Mouse (Mus musculus) gastrocnemius, postnatal 10 days (tissue): ENCODE measurements at regions not wholly inside any gene's neighbourhood (a gene's known extent, or its start where the extent isn't known, plus 50 kb on each side); places are given as distances from the start of the nearest gene placed in this dataset.
A peak's percentile ranks its signal among the peaks of the same experiment; 100 is the strongest.
"Not testable (repeated sequence)": the region's sequence is repeated elsewhere in the genome, so short reads cannot be mapped to it uniquely, and the experiment has no call there.

Source experiments
- DNase-seq: peaks from one replicate; pipeline ENCODE4 v3.0.0; 2021; ENCODE audit warnings: mixed read lengths

GRCm38 (mm10) chr12:45590191-45590590, 515.7 kb upstream of the Stxbp6 start:
- DNase-seq, result no peak

- no peak for DNase-seq
These were observed 511.3 kb upstream of the Stxbp6 start for GRCm38 (mm10) chr12:45585763-45586162.

- DNase-seq, result no peak
These were observed 489.0 kb upstream of the Stxbp6 start for GRCm38 (mm10) chr12:45563325-45564030.

- no peak for DNase-seq
These were observed 488.2 kb upstream of the Stxbp6 start for GRCm38 (mm10) chr12:45562637-45563220.

GRCm38 (mm10) chr12:45561889-45562288, 487.4 kb upstream of the Stxbp6 start:
- no peak for DNase-seq

- DNase-seq, result no peak
These were observed 486.9 kb upstream of the Stxbp6 start for GRCm38 (mm10) chr12:45561362-45561761.

- not testable (repeated sequence) for DNase-seq
These were observed 475.4 kb upstream of the Stxbp6 start for GRCm38 (mm10) chr12:45549906-45550305.

GRCm38 (mm10) chr12:45519554-45519953, 445.0 kb upstream of the Stxbp6 start:
- no peak for DNase-seq

GRCm38 (mm10) chr12:45514459-45514858, 439.9 kb upstream of the Stxbp6 start:
- no peak for DNase-seq

- DNase-seq, result no peak
These were observed 433.0 kb upstream of the Stxbp6 start for GRCm38 (mm10) chr12:45507400-45507982.

GRCm38 (mm10) chr12:45499834-45500233, 425.3 kb upstream of the Stxbp6 start:
- no peak for DNase-seq

GRCm38 (mm10) chr12:45498230-45498629, 423.7 kb upstream of the Stxbp6 start:
- DNase-seq, result no peak

GRCm38 (mm10) chr12:45489029-45489428, 414.5 kb upstream of the Stxbp6 start:
- no peak for DNase-seq

GRCm38 (mm10) chr12:45476881-45477280, 402.4 kb upstream of the Stxbp6 start:
- no peak for DNase-seq

- no peak for DNase-seq
These were observed 393.6 kb upstream of the Stxbp6 start for GRCm38 (mm10) chr12:45468093-45468492.

- peak; percentile 28 for DNase-seq
These were observed 392.5 kb upstream of the Stxbp6 start for GRCm38 (mm10) chr12:45467058-45467457.

- DNase-seq, result peak; percentile 9
These were observed 391.6 kb upstream of the Stxbp6 start for GRCm38 (mm10) chr12:45466066-45466465.

- no peak for DNase-seq
These were observed 390.4 kb upstream of the Stxbp6 start for GRCm38 (mm10) chr12:45464952-45465351.

- not testable (repeated sequence) for DNase-seq
These were observed 384.2 kb upstream of the Stxbp6 start for GRCm38 (mm10) chr12:45458746-45459145.

- no peak for DNase-seq
These were observed 369.1 kb upstream of the Stxbp6 start for GRCm38 (mm10) chr12:45443512-45444190.

- no peak for DNase-seq
These were observed 368.0 kb upstream of the Stxbp6 start for GRCm38 (mm10) chr12:45442474-45442873.

GRCm38 (mm10) chr12:45439745-45440144, 365.2 kb upstream of the Stxbp6 start:
- DNase-seq, result no peak

GRCm38 (mm10) chr12:45437271-45437670, 362.8 kb upstream of the Stxbp6 start:
- DNase-seq, result no peak
